Mouse (Mus musculus) lung, adult 2 months (tissue): Measurements from ENCODE around the gene Trp53inp2.

Experiments used
- CTCF ChIP-seq: fragments of 200-500 bp; IDR thresholded peaks from 2 replicates; pipeline ENCODE4 v1.5.1; 2011; ENCODE audit warnings: mild to moderate bottlenecking, low read length, control low read depth; ENCODE audit not compliant: insufficient read depth
- POLR2A ChIP-seq: fragments of 200-500 bp; IDR thresholded peaks from 2 replicates; pipeline ENCODE4 v1.6.1; 2011; ENCODE audit warnings: low read depth, mild to moderate bottlenecking, control low read depth, low read length, borderline replicate concordance; ENCODE audit errors: extremely low read depth

- no peak for TF ChIP-seq CTCF
- no peak for TF ChIP-seq POLR2A
Observed at GRCm38 (mm10) chr2:155401926-155402325, 21.1 kb downstream of the Trp53inp2 start.
